Mouse (Mus musculus): ENCODE measurements around the gene Rhox3g. TPM values are rescaled to one million over a fixed set of nuclear protein-coding genes. Genes with fewer than 3 reads are reported as not detected.
"Not testable (repeated sequence)": the region's sequence is repeated elsewhere in the genome, so short reads cannot be mapped to it uniquely, and the experiment has no call there.

The Rhox3g gene
- total RNA-seq (2021): not detected
- long read RNA-seq, experiment 1: 0 reads
- long read RNA-seq, experiment 2: 0 reads

DNA sequence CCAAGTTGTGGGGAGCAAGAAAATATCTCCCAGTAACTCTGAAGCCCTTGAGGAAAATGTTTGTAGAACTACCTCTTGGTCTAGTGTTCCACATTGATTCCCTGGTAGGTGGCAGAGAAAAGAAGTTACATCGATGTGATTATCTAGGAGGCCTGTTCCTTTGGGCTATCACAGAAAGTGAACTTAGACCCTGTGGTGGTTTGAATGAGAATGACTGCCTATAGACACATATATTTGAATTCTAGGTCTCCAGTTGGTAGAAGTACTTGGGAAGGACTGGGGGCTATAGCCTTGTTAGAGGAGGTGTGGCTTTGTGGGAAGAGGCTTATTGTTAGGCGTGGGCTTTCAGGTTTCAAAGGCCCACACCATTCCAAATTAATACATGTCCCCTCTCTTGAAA lies at the start of gene Rhox3g:
Gene Rhox3g, minus strand, starts transcription at position 101 of the 400 bp plus-strand sequence.
- DNase-seq; intact Hi-C loops (cut with DNase I; ENCODE audit: low total_unique reads): not testable (repeated sequence)

DNA sequence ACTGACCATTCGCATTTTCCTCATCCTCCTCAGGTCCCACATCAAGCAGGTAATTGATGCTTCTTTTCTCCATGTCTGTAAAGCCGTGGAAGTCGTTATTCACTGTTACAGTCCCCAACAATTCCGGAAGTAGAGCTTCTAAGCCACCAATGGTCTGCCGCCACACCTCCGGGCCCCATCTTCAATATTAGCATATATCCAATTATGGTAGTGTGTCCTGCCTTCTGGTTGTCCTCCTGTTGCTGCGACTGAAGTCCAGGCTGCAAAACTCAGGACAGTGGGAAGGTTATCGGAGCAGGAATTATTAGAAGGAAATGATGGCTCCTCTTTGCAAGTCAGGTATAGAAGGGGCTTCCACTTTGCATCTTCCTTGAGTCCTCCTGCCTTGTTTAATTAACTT lies 44.8 kb upstream of the Rhox3g start, which contains the start of gene Rhox2h:
Gene Rhox2h, minus strand, starts transcription at position 101 of the 400 bp plus-strand sequence.
- intact Hi-C loops (cut with DNase I; ENCODE audit: low total_unique reads); DNase-seq: not testable (repeated sequence)

DNA sequence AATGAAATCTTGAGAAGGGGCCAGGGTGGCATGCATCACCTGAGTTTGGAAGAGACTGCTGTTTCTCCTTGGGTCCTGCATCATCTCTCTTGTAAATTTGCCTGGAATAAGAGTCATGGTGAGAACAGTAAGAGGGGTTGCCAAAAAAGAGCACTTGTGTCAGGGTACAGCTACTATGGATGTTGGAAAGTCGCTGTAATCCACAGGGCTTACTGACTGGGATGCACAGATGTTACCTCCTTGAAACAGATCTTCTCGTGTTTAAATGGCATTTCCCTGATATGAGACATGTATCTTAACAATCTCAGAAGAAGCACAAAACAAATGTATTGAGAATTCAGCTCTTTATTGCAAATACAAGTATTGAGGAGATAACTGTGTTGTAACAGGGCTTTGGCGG lies 40.3 kb upstream of the Rhox3g start, which contains the start of gene Rhox3h:
Gene Rhox3h, minus strand, starts transcription at position 101 of the 400 bp plus-strand sequence.
- intact Hi-C loops (cut with DNase I; ENCODE audit: low total_unique reads); DNase-seq: not testable (repeated sequence)

GRCm38 (mm10) chrX:37651227-37651626 lies 22.8 kb upstream of the Rhox3g start, which contains the start of gene Rhox4g:
TSS of gene Rhox4g (minus strand) at chrX:37651327.
- DNase-seq; intact Hi-C loops (cut with DNase I; ENCODE audit: low total_unique reads): not testable (repeated sequence)

GRCm38 (mm10) chrX:37643370-37643769 lies 15.0 kb upstream of the Rhox3g start, which contains the start of gene Rhox2g:
TSS of gene Rhox2g (minus strand) at chrX:37643470.
- intact Hi-C loops (cut with DNase I; ENCODE audit: low total_unique reads); DNase-seq: not testable (repeated sequence)

GRCm38 (mm10) chrX:37607604-37608003 lies 20.8 kb downstream of the Rhox3g start, which contains the start of gene Rhox4f:
TSS of gene Rhox4f (minus strand) at chrX:37607704.
- DNase-seq; intact Hi-C loops (cut with DNase I; ENCODE audit: low total_unique reads): not testable (repeated sequence)

DNA sequence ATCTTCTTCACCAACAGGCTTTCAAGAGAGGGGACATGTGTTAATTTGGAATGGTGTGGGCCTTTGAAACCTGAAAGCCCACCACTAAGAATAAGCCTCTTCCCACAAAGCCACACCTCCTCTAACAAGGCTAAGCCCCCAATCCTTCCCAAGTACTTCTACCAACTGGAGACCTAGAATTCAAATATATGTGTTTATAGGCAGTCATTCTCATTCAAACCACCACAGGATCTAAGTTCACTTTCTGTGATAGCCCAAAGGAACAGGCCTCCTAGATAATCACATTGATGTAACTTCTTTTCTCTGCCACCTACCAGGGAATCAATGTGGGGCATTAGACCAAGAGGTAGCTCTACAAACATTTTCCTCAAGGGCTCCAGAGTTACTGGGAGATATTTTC lies 47.7 kb downstream of the Rhox3g start, which contains the start of gene Rhox3f:
Gene Rhox3f, plus strand, starts transcription at position 301 of the 400 bp plus-strand sequence.
- DNase-seq; intact Hi-C loops (cut with DNase I; ENCODE audit: low total_unique reads): not testable (repeated sequence)

Other genes starting within 250 kb of the Rhox3g start
- gene Rhox3a2, start 248.6 kb downstream of the Rhox3g start, total RNA-seq (2021): under 1 TPM in 1 of 2 experiments, not detected in 1; 0.35 TPM
- not detected for gene Rhox4a2, start 237.8 kb downstream of the Rhox3g start, total RNA-seq (2021)
- gene Rhox2b, start 216.5 kb downstream of the Rhox3g start, total RNA-seq (2021): not detected
- gene Rhox4b, start 196.1 kb downstream of the Rhox3g start, total RNA-seq (2021): not detected
- not detected for gene Rhox2c, start 174.9 kb downstream of the Rhox3g start, total RNA-seq (2021)
- gene Rhox3c, start 170.0 kb downstream of the Rhox3g start, total RNA-seq (2021): not detected
- gene Rhox4c, start 148.3 kb downstream of the Rhox3g start, total RNA-seq (2021): not detected
- not detected for gene Rhox2d, start 135.2 kb downstream of the Rhox3g start, total RNA-seq (2021)
- gene Rhox4d, start 114.3 kb downstream of the Rhox3g start, total RNA-seq (2021): not detected
- gene Rhox2e, start 98.2 kb downstream of the Rhox3g start, total RNA-seq (2021): not detected
- gene Rhox3e, start 86.6 kb downstream of the Rhox3g start, total RNA-seq (2021): not detected
- not detected for gene Rhox4e, start 71.2 kb downstream of the Rhox3g start, total RNA-seq (2021)
- gene Rhox2f, start 57.2 kb downstream of the Rhox3g start, total RNA-seq (2021): not detected
- gene Rhox3f, start 47.6 kb downstream of the Rhox3g start, total RNA-seq (2021): not detected
- not detected for gene Rhox4f, start 20.9 kb downstream of the Rhox3g start, total RNA-seq (2021)
- not detected for gene Rhox2g, start 14.9 kb upstream of the Rhox3g start, total RNA-seq (2021)
- gene Rhox4g, start 22.7 kb upstream of the Rhox3g start, total RNA-seq (2021): not detected
- gene Rhox3h, start 40.2 kb upstream of the Rhox3g start, total RNA-seq (2021): not detected
- gene Rhox2h, start 44.7 kb upstream of the Rhox3g start, total RNA-seq (2021): not detected
- not detected for gene Rhox5, start 176.2 kb upstream of the Rhox3g start, total RNA-seq (2021)
- gene Rhox6, start 198.3 kb upstream of the Rhox3g start, total RNA-seq (2021): not detected
- not detected for gene Rhox7a, start 203.1 kb upstream of the Rhox3g start, total RNA-seq (2021)